Mouse (Mus musculus): Measurements from ENCODE around the gene Sppl3.

- TF ChIP-seq CTCF (conservative IDR thresholded peaks at IDR 0.05; ENCODE audit: low read length), result no peak
- no peak for TF ChIP-seq POU5F1 (IDR thresholded peaks at IDR 0.05; ENCODE audit: borderline replicate concordance, low read length)
- no peak for TF ChIP-seq NANOG (IDR thresholded peaks at IDR 0.05; ENCODE audit: borderline replicate concordance, low read length)
These were observed 44.5 kb downstream of the Sppl3 start for GRCm38 (mm10) chr5:115055418-115055817.
